Mouse (Mus musculus) C2C12 (cell line): Measurements from ENCODE around the gene Satb1. TPM values are rescaled to one million over a fixed set of nuclear protein-coding genes. Genes with fewer than 3 reads are reported as not detected.

ENCODE experiments used
- H3K27me3 ChIP-seq: one replicate; pipeline ENCODE4 v1.6.1; 2011; ENCODE audit not compliant: control insufficient read depth, insufficient read depth, insufficient read length
- H3K36me3 ChIP-seq: one replicate; pipeline ENCODE4 v1.6.1; 2011; ENCODE audit not compliant: control insufficient read depth, insufficient read depth
- H3K4me3 ChIP-seq: one replicate; pipeline ENCODE4 v1.5.1; 2011; ENCODE audit warnings: mild to moderate bottlenecking, control low read depth; ENCODE audit not compliant: poor library complexity, insufficient read depth, severe bottlenecking
- H3K79me2 ChIP-seq: one replicate; pipeline ENCODE4 v1.6.1; 2011; ENCODE audit not compliant: control insufficient read depth, insufficient read depth
- H3K79me3 ChIP-seq: one replicate; pipeline ENCODE4 v1.6.1; 2011; ENCODE audit warnings: low read depth, control low read depth
- H3ac ChIP-seq: one replicate; pipeline ENCODE3; 2011; ENCODE audit warnings: low read depth; ENCODE audit not compliant: control insufficient read depth, insufficient read length
- CEBPB ChIP-seq: IDR thresholded peaks from one replicate; pipeline ENCODE4 v1.6.1; 2011; ENCODE audit warnings: low read depth, mild to moderate bottlenecking, control low read depth, moderate library complexity
- CTCF ChIP-seq: IDR thresholded peaks from one replicate; pipeline ENCODE4 v1.5.1; 2011; ENCODE audit not compliant: control insufficient read depth, insufficient read depth, insufficient read length
- FOSL1 ChIP-seq: IDR thresholded peaks from one replicate; pipeline ENCODE4 v1.8.0; 2011; ENCODE audit warnings: mild to moderate bottlenecking, low read length; ENCODE audit not compliant: poor library complexity, insufficient read depth, severe bottlenecking
- MAX ChIP-seq: IDR thresholded peaks from one replicate; pipeline ENCODE4 v1.6.1; 2011; ENCODE audit warnings: mild to moderate bottlenecking, control low read depth
- MYOD1 ChIP-seq: IDR thresholded peaks from one replicate; pipeline ENCODE4 v1.6.1; 2011; ENCODE audit warnings: low read depth; ENCODE audit not compliant: control insufficient read depth, insufficient read length
- MYOG ChIP-seq: IDR thresholded peaks from one replicate; pipeline ENCODE4 v1.6.1; 2011; ENCODE audit not compliant: control insufficient read depth, insufficient read length; ENCODE audit errors: extremely low read depth
- USF1 ChIP-seq: IDR thresholded peaks from one replicate; pipeline ENCODE4 v1.6.1; 2011; ENCODE audit warnings: low read depth, mild to moderate bottlenecking, control low read depth, moderate library complexity
- polyA plus RNA-seq: library from polyadenylated mRNA; unstranded; fragments of >200 nt; fragmentation: generic; extraction: Trizol; gene quantifications from one replicate; pipeline ENCODE4 v1.2.1, GENCODE M21; 2012; ENCODE audit warnings: missing spikeins

Gene Satb1
- polyA plus RNA-seq, 1 experiment = 0.06 TPM

GRCm38 (mm10) chr17:51806124-51806960 is 26.7 kb downstream of the Satb1 start:
- no peak for TF ChIP-seq CTCF
- TF ChIP-seq CEBPB = no peak
- no peak for TF ChIP-seq FOSL1
- no peak for TF ChIP-seq MYOD1
- no peak for TF ChIP-seq USF1
- no peak for TF ChIP-seq MYOG
- no peak for TF ChIP-seq MAX
- no peak overlapping the region for H3K4me3 ChIP-seq
- no peak overlapping the region for H3ac ChIP-seq
- H3K79me2 ChIP-seq = no peaks in the 10 kb centered on the region
- no peaks in the 10 kb centered on the region for H3K36me3 ChIP-seq
- H3K79me3 ChIP-seq = no peaks in the 10 kb centered on the region
- no peaks in the 10 kb centered on the region for H3K27me3 ChIP-seq

- TF ChIP-seq USF1 (no peak), FOSL1 (no peak), MAX (no peak), MYOD1 (no peak), CEBPB (no peak), CTCF (no peak), MYOG (no peak)
- Histone ChIP-seq H3K36me3 (no peaks in the 10 kb centered on the region), H3K79me2 (no peaks in the 10 kb centered on the region), H3K4me3 (no peak overlapping the region), H3K79me3 (no peaks in the 10 kb centered on the region), H3ac (no peak overlapping the region), H3K27me3 (no peaks in the 10 kb centered on the region)
Observed at GRCm38 (mm10) chr17:51800208-51800607, 32.9 kb downstream of the Satb1 start.

GRCm38 (mm10) chr17:51796459-51796858 is 36.6 kb downstream of the Satb1 start:
- H3K79me3 ChIP-seq = no peaks in the 10 kb centered on the region
- H3K79me2 ChIP-seq = no peaks in the 10 kb centered on the region
- TF ChIP-seq USF1 = no peak
- no peak for TF ChIP-seq CTCF
- TF ChIP-seq FOSL1 = no peak
- TF ChIP-seq CEBPB = no peak
- TF ChIP-seq MYOG = no peak
- no peak for TF ChIP-seq MAX
- TF ChIP-seq MYOD1 = no peak
- H3K36me3 ChIP-seq = no peaks in the 10 kb centered on the region
- no peak overlapping the region for H3K4me3 ChIP-seq
- H3K27me3 ChIP-seq = no peaks in the 10 kb centered on the region
- no peak overlapping the region for H3ac ChIP-seq

GRCm38 (mm10) chr17:51791226-51791625 is 41.9 kb downstream of the Satb1 start:
- H3K4me3 ChIP-seq = no peak overlapping the region
- no peaks in the 10 kb centered on the region for H3K79me3 ChIP-seq
- H3ac ChIP-seq = no peak overlapping the region
- TF ChIP-seq CEBPB (no peak), USF1 (no peak), MAX (no peak), MYOG (no peak)
- H3K36me3 ChIP-seq = no peaks in the 10 kb centered on the region
- no peaks in the 10 kb centered on the region for H3K27me3 ChIP-seq
- no peaks in the 10 kb centered on the region for H3K79me2 ChIP-seq

DNA sequence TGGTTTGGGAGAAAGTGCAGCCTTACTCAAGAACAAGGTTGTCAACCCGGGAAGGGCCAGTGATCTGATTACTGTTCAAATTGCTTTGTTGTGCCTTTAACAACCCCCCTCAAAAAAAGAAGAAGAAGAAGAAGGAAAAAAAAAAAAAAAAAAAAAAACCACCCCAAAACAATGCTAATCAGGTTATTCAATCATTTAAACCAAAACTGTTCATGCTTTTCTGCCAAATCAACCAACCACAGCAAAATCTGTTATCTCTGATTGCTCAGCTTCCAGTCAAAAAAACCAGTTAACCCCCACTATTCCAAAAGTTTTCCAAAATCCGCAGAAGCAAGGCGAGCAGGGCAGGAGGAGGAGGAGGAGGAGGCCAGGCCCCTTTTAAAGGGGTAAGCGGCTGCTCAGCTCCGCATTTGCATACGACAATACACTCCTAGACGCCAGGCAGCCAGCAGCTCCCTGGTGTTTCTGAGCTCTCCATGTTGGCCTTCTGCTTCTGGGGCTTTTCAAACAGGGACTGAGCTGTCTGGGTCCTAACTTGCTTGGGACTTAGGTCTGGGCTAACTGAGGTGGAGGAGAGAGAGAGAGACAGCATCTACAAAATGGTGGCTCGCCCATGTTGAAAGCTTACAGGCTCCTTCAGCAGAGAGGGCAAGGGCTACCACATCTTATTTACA is 42.6 kb downstream of the Satb1 start:
- H3ac ChIP-seq = no peak overlapping the region
- TF ChIP-seq CEBPB (no peak), USF1 (no peak), MAX (no peak), MYOD1 (no peak), FOSL1 (no peak), CTCF (no peak), MYOG (no peak)
- no peaks in the 10 kb centered on the region for H3K36me3 ChIP-seq
- H3K79me3 ChIP-seq = no peaks in the 10 kb centered on the region
- H3K4me3 ChIP-seq = no peak overlapping the region
- no peaks in the 10 kb centered on the region for H3K79me2 ChIP-seq
- no peaks in the 10 kb centered on the region for H3K27me3 ChIP-seq
